Mouse (Mus musculus): ENCODE data around the gene Tmem201.
"Not testable (repeated sequence)": the region's sequence is repeated elsewhere in the genome, so short reads cannot be mapped to it uniquely, and the experiment has no call there.

Gene Tmem201

GRCm38 (mm10) chr4:149737383-149738324 lies at the start of gene Tmem201:
Gene Tmem201, minus strand, starts transcription at chr4:149738044.
- peak; percentile 95 to 99 for DNase-seq

DNA sequence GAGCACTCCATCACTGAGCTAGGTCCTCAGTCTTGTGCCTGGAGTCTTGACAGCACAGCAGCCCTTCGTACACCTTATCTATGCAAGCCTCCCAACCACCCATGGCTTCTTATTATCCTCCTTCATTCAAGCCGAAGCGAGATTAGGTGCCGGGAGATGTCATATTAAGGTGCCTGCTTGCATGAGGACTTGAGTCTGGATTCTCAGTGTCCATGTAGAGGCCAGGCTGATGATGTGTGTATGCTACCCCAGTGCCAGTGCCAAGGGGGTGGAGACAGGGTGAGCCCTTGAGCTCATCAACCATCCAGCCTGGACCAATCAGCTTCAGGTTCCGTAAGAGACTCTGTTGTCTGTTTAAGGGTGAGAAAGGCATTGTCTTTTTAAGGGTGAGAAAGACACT lies 47.1 kb upstream of the Tmem201 start:
- no peak for DNase-seq

GRCm38 (mm10) chr4:149784371-149784770 lies 46.5 kb upstream of the Tmem201 start:
- DNase-seq, result peak; percentile 48 to 50

DNA sequence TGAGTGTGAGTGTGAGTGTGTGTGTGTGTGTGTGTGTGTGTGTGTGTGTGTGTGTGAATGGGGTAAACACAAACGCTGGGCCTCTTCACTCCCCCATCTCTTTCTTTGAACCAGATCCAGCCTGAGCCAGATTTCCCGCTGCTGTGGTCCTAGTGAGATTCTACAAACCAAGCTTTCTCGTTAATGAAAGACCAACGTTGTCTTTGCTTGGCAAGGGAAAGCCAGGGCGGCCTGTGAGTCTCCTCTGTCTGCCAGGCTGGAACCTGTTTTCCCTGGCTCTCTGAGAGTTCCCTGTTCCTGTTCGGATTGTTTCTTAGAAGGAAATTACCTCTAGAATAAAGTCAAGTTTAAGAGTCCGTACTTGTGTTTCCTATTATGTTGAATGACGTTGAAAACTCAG lies 45.1 kb upstream of the Tmem201 start:
- peak; percentile 64 to 82 for DNase-seq

DNA sequence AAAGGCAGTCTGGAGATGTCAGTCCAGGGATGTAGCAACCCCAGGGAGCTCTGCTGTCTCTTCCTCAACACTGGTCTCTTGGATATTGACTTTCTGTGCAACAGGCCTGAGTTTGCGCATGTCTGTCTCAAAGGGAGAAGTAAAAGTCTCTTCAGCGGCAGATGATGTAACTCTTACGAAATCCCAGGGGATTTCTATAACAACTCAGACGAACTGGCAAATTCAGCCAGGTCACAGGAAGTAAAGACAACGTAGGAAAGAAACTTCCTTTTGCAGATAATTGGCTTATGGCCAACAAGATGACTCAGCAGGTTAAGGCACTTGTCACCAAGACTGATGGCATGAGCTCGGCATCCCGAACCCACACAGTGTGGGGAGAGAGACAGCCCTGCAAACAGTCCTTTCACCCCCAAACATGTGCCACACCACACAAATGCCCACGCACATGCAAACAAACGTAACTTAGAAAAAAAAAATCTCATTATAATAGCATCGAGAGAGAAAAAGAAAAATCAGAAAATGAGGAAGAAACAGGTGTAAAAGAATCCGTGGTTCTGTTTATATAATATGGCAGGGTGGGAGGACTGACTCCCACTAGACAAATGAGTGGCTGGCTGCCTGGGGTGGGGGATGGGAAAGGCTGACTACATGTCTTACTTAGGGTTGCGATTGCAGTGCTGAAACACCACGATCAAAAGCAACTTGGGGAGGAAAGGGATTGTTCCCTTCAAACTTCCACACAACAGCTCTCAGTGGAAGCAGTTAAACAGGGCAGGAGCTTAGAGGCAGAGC lies 42.9 kb upstream of the Tmem201 start:
- peak in 1 of 2 experiments; percentile 51 for DNase-seq

GRCm38 (mm10) chr4:149779966-149780365 lies 42.1 kb upstream of the Tmem201 start:
- DNase-seq, result no peak

- peak; percentile 75 to 80 for DNase-seq
Observed at GRCm38 (mm10) chr4:149777126-149777525, 39.3 kb upstream of the Tmem201 start.

DNA sequence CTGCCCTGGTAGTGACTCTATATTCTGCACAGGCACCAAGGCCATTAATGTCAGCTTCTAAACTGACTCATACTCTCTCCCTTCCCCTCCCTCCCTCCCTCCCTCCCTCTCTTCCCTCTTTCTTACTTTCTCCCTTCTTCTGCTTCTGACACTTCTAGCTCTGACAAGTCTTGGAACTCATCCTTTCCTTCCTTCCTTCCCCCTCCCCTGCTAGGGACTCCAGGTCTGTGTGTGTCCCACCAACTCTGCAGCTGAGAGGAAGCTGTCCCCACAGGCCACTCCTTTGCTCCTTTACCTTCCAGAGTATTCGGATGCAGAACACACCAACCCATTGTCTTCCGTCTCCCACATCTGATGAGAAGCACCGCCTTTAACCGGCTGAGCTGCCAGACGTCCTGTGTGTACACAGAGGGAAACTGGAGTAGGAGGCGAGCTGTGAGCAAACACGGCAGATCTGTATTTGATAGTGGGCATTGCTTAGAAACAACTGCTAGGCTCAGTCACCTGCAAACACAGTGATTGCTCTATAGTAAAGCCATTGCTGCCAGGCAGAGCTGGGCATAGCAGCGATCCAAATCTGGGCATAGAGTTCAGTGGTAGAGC lies 38.0 kb upstream of the Tmem201 start:
- no peak for DNase-seq

- peak; percentile 89 to 94 for DNase-seq
Observed at GRCm38 (mm10) chr4:149775330-149775729, 37.5 kb upstream of the Tmem201 start.

GRCm38 (mm10) chr4:149774094-149774470 lies 36.2 kb upstream of the Tmem201 start, which contains the start of gene Slc25a33:
Gene Slc25a33, minus strand, starts transcription at chr4:149774277.
- peak; percentile 97 to 98 for DNase-seq

DNA sequence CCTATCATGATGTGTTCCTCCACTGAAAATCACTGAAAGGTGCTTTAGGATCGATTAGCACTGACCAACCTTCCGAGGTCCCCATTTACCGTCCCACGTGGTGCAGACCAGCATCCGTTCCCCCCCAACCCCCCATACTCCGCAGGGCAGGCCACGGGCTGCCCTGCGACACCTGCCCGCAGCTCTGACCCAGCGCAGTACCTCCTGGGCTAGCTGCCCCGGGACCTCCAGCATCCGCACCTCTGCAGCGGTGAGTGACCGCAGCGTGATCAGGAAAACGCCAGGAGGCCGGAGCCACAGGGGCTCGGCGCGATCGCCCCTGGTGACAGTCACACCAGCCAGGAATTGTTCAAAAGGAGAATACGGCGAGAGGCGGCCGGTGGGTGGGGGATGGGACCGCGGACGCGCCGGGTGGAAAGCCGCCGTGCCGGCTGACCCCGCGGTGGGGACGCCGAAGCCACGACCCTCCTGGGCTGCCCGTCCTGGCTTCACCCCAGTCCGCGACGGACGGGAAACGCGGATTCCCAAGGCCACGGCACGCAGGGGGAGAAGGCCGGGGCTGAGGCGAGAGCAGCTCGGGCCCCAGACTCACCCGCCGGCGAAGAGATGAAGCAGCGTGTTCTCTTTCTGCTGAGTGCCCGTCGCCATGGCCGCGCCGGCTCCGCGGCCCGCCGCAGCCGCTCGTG lies 35.7 kb upstream of the Tmem201 start:
- DNase-seq, result peak; percentile 35 to 72

GRCm38 (mm10) chr4:149772394-149772793 lies 34.5 kb upstream of the Tmem201 start:
- DNase-seq, result peak; percentile 64

- DNase-seq, result no peak
Observed at GRCm38 (mm10) chr4:149765201-149765600, 27.4 kb upstream of the Tmem201 start.

DNA sequence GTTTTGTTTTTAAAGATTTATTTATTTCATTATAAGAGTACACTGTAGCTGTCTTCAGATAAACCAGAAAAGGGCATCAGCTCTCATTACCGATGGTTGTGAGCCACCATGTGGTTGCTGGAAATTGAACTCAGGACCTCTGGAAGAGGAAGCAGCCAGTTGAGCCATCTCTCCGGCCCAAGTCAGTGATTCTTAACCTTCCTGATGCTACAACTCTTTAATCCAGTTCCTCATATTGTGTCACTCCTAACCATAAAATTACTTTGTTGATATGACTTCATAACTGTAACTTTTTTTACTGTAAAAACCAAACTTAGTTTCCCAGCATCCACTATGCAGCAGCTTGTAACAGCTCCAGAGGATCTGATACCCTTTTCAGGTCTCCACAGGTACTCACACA lies 25.5 kb upstream of the Tmem201 start:
- no peak for DNase-seq

DNA sequence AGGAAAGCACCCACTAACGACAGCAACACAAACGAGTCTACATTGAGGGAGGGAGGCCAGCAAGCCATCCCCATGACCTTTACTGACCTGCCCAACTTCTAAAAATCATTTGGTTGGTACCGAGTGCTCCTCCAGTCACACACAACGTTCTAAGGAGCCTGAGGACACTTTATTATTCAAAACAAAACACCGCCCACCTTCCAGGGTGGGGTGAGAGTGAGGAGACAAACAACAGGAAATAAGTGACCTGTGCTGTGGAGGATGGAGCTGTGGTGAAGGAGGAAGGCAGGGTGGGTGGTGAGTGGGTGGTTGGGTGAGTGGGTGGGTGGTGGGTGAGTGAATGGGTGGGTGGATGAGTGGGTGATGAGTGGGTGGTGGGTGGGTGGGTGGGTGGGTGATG lies 21.7 kb upstream of the Tmem201 start:
- DNase-seq, result no peak

DNA sequence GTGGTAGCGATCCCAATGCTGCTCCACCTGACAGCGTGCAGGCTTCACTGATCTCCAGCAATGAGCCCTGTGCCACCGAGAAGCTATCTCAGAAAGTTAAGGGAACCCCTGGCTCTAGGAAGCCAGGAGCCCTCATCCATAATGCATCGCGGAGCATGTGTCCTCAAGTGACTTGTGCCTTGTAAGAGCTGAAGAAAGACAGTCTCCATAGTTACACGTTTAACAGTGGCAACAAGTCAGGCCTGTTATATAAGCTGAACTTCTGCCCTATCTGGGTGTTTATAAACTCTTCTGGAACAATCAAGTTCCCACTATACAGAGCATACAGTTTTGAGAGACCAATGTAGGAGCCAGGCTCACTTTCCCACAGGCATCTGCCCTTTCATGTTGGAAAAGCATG lies 20.6 kb upstream of the Tmem201 start:
- DNase-seq, result peak; percentile 60 to 81

DNA sequence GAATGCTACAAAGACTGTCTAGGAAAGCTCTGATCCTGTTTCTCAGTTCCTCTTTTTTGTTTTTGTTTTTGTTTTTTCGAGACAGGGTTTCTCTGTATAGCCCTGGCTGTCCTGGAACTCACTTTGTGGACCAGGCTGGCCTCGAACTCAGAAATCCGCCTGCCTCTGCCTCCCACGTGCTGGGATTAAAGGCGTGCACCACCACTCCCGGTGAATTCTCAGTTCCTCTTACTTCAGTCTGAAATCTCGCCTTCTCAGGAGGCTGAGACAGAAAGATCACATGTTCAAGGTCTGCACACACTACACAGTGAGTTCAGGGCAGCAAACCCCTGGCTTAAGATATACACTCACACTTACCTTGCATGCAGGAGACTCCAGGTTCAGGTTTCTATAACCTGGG lies 18.7 kb upstream of the Tmem201 start:
- DNase-seq, result not testable (repeated sequence)

DNA sequence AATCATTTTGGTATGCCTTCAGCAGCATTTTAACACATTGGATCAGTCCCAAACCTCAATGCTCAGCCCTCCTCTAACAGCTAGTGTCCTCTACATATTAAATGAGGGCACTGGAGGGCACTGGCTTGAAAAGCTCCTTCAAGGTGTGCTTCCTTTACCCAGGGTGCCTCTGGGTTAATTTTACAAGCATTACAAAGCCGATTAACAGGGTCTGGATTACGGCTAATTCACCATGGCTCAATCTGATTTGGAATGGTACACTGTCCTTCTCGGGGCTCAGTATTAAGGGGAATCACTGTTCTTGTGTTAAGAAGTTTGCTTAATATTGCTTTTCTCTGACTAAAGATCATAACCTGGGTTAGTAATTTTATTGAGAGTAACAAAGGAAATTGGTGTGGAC lies 15.0 kb upstream of the Tmem201 start:
- DNase-seq, result no peak

DNA sequence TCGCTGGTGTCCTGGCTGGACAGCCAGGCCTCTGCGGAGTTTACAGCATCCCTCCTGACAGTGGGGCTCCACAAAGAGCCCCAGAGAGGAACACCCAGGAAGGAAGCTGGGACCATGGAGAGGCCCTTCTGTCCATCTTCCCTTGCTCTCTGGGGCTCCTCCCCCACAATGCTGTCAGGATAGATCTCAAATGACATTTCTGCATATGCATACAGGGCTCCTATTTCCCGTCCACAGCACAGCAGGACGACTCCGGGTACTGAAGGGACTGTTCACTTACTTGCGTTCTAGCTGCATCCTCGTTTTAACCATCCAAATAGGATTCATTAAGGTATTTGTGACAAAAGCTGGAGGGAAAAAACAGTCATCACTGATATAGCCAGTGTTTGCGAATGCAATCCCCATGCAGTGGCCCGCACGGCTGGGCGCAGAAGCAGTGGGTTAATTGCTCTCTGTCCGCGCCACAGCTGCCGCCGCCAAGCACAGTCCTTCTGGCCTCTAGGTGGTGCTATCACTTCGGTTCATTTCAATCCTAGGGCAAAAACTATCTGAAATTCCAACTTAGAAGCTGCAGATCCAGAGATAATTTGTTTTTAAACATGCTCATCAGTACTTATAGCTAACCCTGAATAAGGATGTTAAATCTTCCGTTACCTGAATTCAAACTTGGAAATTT lies 14.4 kb upstream of the Tmem201 start:
- DNase-seq, result peak; percentile 63 to 81

DNA sequence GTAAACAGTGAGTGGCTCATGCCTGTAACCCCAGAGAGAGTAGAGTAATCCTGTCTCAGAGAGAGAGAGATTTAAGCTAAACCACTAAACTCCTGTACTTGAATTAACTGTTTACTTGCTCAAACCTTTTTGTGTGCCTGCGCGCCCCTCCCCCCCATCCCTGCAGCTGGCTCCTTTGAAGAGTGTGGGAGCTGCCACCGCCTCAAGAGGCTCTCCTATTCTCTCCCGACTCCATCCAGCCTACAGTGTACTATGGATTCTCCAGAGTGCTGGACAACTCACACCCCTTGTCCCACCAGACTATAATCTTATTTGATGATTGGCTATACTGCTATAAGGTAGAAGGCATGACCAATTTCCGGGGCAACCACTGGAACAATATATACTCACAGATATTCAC lies 12.8 kb upstream of the Tmem201 start:
- DNase-seq, result no peak

GRCm38 (mm10) chr4:149749663-149750015 lies 11.8 kb upstream of the Tmem201 start:
- DNase-seq, result not testable (repeated sequence)

Data from kidney, postnatal 36 days (tissue).